In the genomic region with DNA sequence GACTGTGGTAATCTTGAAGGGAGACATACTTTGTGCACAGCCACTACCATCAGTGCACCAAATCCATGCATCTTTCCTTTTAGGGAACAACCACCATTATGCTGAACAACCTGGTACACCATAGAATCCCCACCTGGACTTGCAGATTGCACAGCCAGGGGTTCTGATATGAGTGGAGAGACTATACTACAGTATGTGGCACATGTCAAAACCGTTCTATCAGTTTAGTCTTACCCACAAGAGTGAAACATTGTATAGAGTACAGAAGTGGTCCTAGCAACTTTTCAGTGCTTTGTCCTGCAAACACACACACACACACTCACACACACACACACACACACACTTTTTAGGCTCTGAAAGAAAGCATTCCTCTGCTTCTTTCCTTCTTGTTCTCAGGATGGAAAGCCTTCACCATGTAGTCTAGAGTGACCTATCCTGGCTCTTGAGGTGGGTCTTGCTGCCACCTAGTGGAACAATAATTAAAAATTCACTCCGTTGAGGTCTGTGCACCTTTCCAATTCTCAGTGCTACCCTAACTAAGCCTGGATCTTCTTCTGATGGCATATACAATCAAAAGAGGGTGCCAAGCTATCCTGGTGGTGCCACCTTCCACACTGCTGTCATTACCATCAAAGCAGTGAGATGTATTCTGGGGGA, we compare ENCODE assay signal across 8 mouse cellular contexts. TPM values are rescaled to one million over a fixed set of nuclear protein-coding genes. Genes with fewer than 3 reads are reported as not detected.
DNase-seq lines count a peak whose midpoint lies in the region; ATAC-seq lines count a peak whose summit lies in the region.

No protein-coding gene starts in this region.

- H3K9me3 ChIP-seq in heart, embryonic 12.5 days (replicated peaks), result no peaks in the 10 kb centered on the region
- no peaks in the 10 kb centered on the region for H3K9me3 ChIP-seq in heart, embryonic 11.5 days (replicated peaks; ENCODE audit: control insufficient read depth, low read length)
- H3K9me3 ChIP-seq in intestine, embryonic 16.5 days (ENCODE audit: control insufficient read depth, low read length), result no peaks in the 10 kb centered on the region
- H3K9me3 ChIP-seq in lung, embryonic 16.5 days (ENCODE audit: control insufficient read depth, low read length), result no peaks in the 10 kb centered on the region
- H3K9me3 ChIP-seq in stomach, embryonic 14.5 days (ENCODE audit: control insufficient read depth, low read depth, low read length), result no peaks in the 10 kb centered on the region

- WGBS in heart, embryonic 12.5 days, result 49% methylated on average over 2 of the region's 2 CpGs
- WGBS in heart, embryonic 11.5 days (ENCODE audit: insufficient replicate concordance), result 39% methylated on average over 2 of the region's 2 CpGs
- 49% methylated on average over 2 of the region's 2 CpGs for WGBS in intestine, embryonic 16.5 days
- 46% methylated on average over 2 of the region's 2 CpGs for WGBS in lung, embryonic 16.5 days
- WGBS in stomach, embryonic 14.5 days, result 45% methylated on average over 2 of the region's 2 CpGs

- DNase-seq in embryo, embryonic 11 days, result peak; percentile 61
- DNase-seq in ovary, adult 18-20 months (ENCODE audit: low spot score), result no peak

- no peak overlapping the region for H3K27ac ChIP-seq in heart, embryonic 12.5 days (ENCODE audit: poor library complexity, severe bottlenecking)
- no peak overlapping the region for H3K27ac ChIP-seq in heart, embryonic 11.5 days (ENCODE audit: low read depth, low read length)
- no peak overlapping the region for H3K27ac ChIP-seq in intestine, embryonic 16.5 days (ENCODE audit: low read length)
- H3K27ac ChIP-seq in lung, embryonic 16.5 days (ENCODE audit: low read length), result no peak overlapping the region
- no peak overlapping the region for H3K27ac ChIP-seq in stomach, embryonic 14.5 days (ENCODE audit: low read length)

- ATAC-seq in heart, embryonic 12.5 days (ENCODE audit: insufficient number of reproducible peaks, low FRiP score), result peak; percentile 63; the same call in 1 of the 2 replicates
- ATAC-seq in heart, embryonic 11.5 days (replicated peaks; ENCODE audit: insufficient number of reproducible peaks, low FRiP score, low TSS enrichment), result no peak
- peak; percentile 75 for ATAC-seq in CD4-positive, CD25-positive, alpha-beta regulatory T cell, adult 4 months
- peak; percentile 83 for ATAC-seq in intestine, embryonic 16.5 days
- peak; percentile 78 for ATAC-seq in lung, embryonic 16.5 days (ENCODE audit: low read depth)
- peak; percentile 77; the same call in 1 of the 2 replicates for ATAC-seq in stomach, embryonic 14.5 days (ENCODE audit: insufficient number of reproducible peaks, insufficient read depth, low FRiP score, low read depth)

- no peaks in the 10 kb centered on the region for H3K36me3 ChIP-seq in heart, embryonic 12.5 days
- H3K36me3 ChIP-seq in heart, embryonic 11.5 days (ENCODE audit: control insufficient read depth, insufficient read depth, low read length), result no peaks in the 10 kb centered on the region
- H3K36me3 ChIP-seq in intestine, embryonic 16.5 days (ENCODE audit: control insufficient read depth, insufficient read depth, low read length), result no peaks in the 10 kb centered on the region
- no peaks in the 10 kb centered on the region for H3K36me3 ChIP-seq in lung, embryonic 16.5 days (ENCODE audit: control insufficient read depth, insufficient read depth, low read length)
- H3K36me3 ChIP-seq in stomach, embryonic 14.5 days (ENCODE audit: control insufficient read depth, insufficient read depth, low read length), result no peaks in the 10 kb centered on the region

- H3K4me1 ChIP-seq in heart, embryonic 12.5 days (replicated peaks), result peaks cover 8% of the 10 kb centered on the region; the same call in 1 of the 2 replicates
- H3K4me1 ChIP-seq in heart, embryonic 11.5 days (ENCODE audit: control insufficient read depth, insufficient read depth, low read length), result 0 out of 2 replicates have a peak, but pooled peaks cover 2% of the 10 kb centered on the region
- peaks cover 7% of the 10 kb centered on the region for H3K4me1 ChIP-seq in intestine, embryonic 16.5 days (ENCODE audit: control insufficient read depth, insufficient read depth, low read length)
- peaks cover 9% of the 10 kb centered on the region for H3K4me1 ChIP-seq in lung, embryonic 16.5 days (replicated peaks; ENCODE audit: control insufficient read depth, insufficient read depth, low read length)
- H3K4me1 ChIP-seq in stomach, embryonic 14.5 days (ENCODE audit: control insufficient read depth, insufficient read depth, low read length), result peaks cover 8% of the 10 kb centered on the region

- no peak overlapping the region for H3K9ac ChIP-seq in heart, embryonic 12.5 days
- no peak overlapping the region for H3K9ac ChIP-seq in heart, embryonic 11.5 days (ENCODE audit: low read depth, low read length)
- no peak overlapping the region for H3K9ac ChIP-seq in intestine, embryonic 16.5 days (ENCODE audit: low read depth, low read length)
- H3K9ac ChIP-seq in lung, embryonic 16.5 days (ENCODE audit: low read length), result no peak overlapping the region
- no peak overlapping the region for H3K9ac ChIP-seq in stomach, embryonic 14.5 days (replicated peaks; ENCODE audit: low read depth, low read length)

- H3K27me3 ChIP-seq in heart, embryonic 12.5 days (replicated peaks), result no peaks in the 10 kb centered on the region
- no peaks in the 10 kb centered on the region for H3K27me3 ChIP-seq in heart, embryonic 11.5 days (ENCODE audit: control insufficient read depth, insufficient read depth, low read length)
- no peaks in the 10 kb centered on the region for H3K27me3 ChIP-seq in intestine, embryonic 16.5 days (replicated peaks; ENCODE audit: control insufficient read depth, insufficient read depth, low read length)
- H3K27me3 ChIP-seq in lung, embryonic 16.5 days (ENCODE audit: control insufficient read depth, insufficient read depth, low read depth, low read length), result no peaks in the 10 kb centered on the region
- H3K27me3 ChIP-seq in stomach, embryonic 14.5 days (ENCODE audit: control insufficient read depth, insufficient read depth, low read length), result no peaks in the 10 kb centered on the region

- no peak overlapping the region for H3K4me3 ChIP-seq in heart, embryonic 12.5 days
- no peak overlapping the region for H3K4me3 ChIP-seq in heart, embryonic 11.5 days (ENCODE audit: low read depth, low read length)
- no peak overlapping the region for H3K4me3 ChIP-seq in intestine, embryonic 16.5 days (ENCODE audit: low read length)
- no peak overlapping the region for H3K4me3 ChIP-seq in lung, embryonic 16.5 days (ENCODE audit: low read length)
- H3K4me3 ChIP-seq in stomach, embryonic 14.5 days (ENCODE audit: low read depth, low read length), result no peak overlapping the region

- H3K4me2 ChIP-seq in heart, embryonic 12.5 days, result no peak overlapping the region
- H3K4me2 ChIP-seq in heart, embryonic 11.5 days, result no peak overlapping the region
- no peak overlapping the region for H3K4me2 ChIP-seq in intestine, embryonic 16.5 days (ENCODE audit: low read depth, low read length)
- H3K4me2 ChIP-seq in lung, embryonic 16.5 days (ENCODE audit: low read depth, low read length), result no peak overlapping the region
- H3K4me2 ChIP-seq in stomach, embryonic 14.5 days (replicated peaks; ENCODE audit: low read depth, low read length), result no peak overlapping the region

RNA-seq across cellular contexts. Expression of a gene that starts 5.5 kb away (rescaled TPM):
- not detected in 2 replicates for polyA plus RNA-seq in heart, embryonic 12.5 days (2016; fragmentation: Nextera tagmentation; extraction: Ambion mirVana)
- polyA plus RNA-seq in heart, embryonic 11.5 days (2014; fragmentation: Nextera tagmentation; extraction: Ambion mirVana), result not detected in 2 replicates
- polyA plus RNA-seq in CD4-positive, CD25-positive, alpha-beta regulatory T cell, adult 4 months (2017; shearing (Covaris generic)), result not detected
- polyA plus RNA-seq in intestine, embryonic 16.5 days (2015; fragmentation: Nextera tagmentation; extraction: Ambion mirVana), result 0.11 TPM in 1 of 2 replicates, not detected in the other
- 0.09 TPM in 1 of 2 replicates, not detected in the other for polyA plus RNA-seq in lung, embryonic 16.5 days (2015; fragmentation: Nextera tagmentation; extraction: Ambion mirVana)
- polyA plus RNA-seq in stomach, embryonic 14.5 days (2014; fragmentation: Nextera tagmentation; extraction: Ambion mirVana), result not detected in 2 replicates

RNA-seq across cellular contexts. Expression of a gene that starts 10.9 kb away (rescaled TPM):
- polyA plus RNA-seq in heart, embryonic 12.5 days (2016; fragmentation: Nextera tagmentation; extraction: Ambion mirVana), result 0.42 and 0.46 TPM in 2 replicates
- 0.26 and 0.35 TPM in 2 replicates for polyA plus RNA-seq in heart, embryonic 11.5 days (2014; fragmentation: Nextera tagmentation; extraction: Ambion mirVana)
- polyA plus RNA-seq in CD4-positive, CD25-positive, alpha-beta regulatory T cell, adult 4 months (2017; shearing (Covaris generic)), result under 1 TPM in 1 of 2 experiments, not detected in 1; 0.16 TPM
- polyA plus RNA-seq in intestine, embryonic 16.5 days (2015; fragmentation: Nextera tagmentation; extraction: Ambion mirVana), result 0.06 TPM in 1 of 2 replicates, not detected in the other
- polyA plus RNA-seq in lung, embryonic 16.5 days (2015; fragmentation: Nextera tagmentation; extraction: Ambion mirVana), result 0.11 and 0.15 TPM in 2 replicates
- polyA plus RNA-seq in stomach, embryonic 14.5 days (2014; fragmentation: Nextera tagmentation; extraction: Ambion mirVana), result not detected in 2 replicates

RNA-seq across cellular contexts. Expression of a gene that starts 15.1 kb away (rescaled TPM):
- polyA plus RNA-seq in heart, embryonic 12.5 days (2016; fragmentation: Nextera tagmentation; extraction: Ambion mirVana), result 44.3 and 44.4 TPM in 2 replicates
- polyA plus RNA-seq in heart, embryonic 11.5 days (2014; fragmentation: Nextera tagmentation; extraction: Ambion mirVana), result 12.5 and 15.4 TPM in 2 replicates
- 10 to 100 TPM in 1 of 2 experiments, 1 to 10 TPM in 1; 6.9 to 13.7 TPM for polyA plus RNA-seq in CD4-positive, CD25-positive, alpha-beta regulatory T cell, adult 4 months (2017; shearing (Covaris generic))
- polyA plus RNA-seq in intestine, embryonic 16.5 days (2015; fragmentation: Nextera tagmentation; extraction: Ambion mirVana), result 37.9 and 38.7 TPM in 2 replicates
- polyA plus RNA-seq in lung, embryonic 16.5 days (2015; fragmentation: Nextera tagmentation; extraction: Ambion mirVana), result 48.0 and 48.3 TPM in 2 replicates
- polyA plus RNA-seq in stomach, embryonic 14.5 days (2014; fragmentation: Nextera tagmentation; extraction: Ambion mirVana), result 13.2 and 15.6 TPM in 2 replicates

RNA-seq across cellular contexts. Expression of a gene that starts 59.8 kb away (rescaled TPM):
- not detected in 2 replicates for polyA plus RNA-seq in heart, embryonic 12.5 days (2016; fragmentation: Nextera tagmentation; extraction: Ambion mirVana)
- polyA plus RNA-seq in heart, embryonic 11.5 days (2014; fragmentation: Nextera tagmentation; extraction: Ambion mirVana), result not detected in 2 replicates
- polyA plus RNA-seq in CD4-positive, CD25-positive, alpha-beta regulatory T cell, adult 4 months (2017; shearing (Covaris generic)), result under 1 TPM in 1 of 2 experiments, not detected in 1; 0.35 TPM
- not detected in 2 replicates for polyA plus RNA-seq in intestine, embryonic 16.5 days (2015; fragmentation: Nextera tagmentation; extraction: Ambion mirVana)
- not detected in 2 replicates for polyA plus RNA-seq in lung, embryonic 16.5 days (2015; fragmentation: Nextera tagmentation; extraction: Ambion mirVana)
- not detected in 2 replicates for polyA plus RNA-seq in stomach, embryonic 14.5 days (2014; fragmentation: Nextera tagmentation; extraction: Ambion mirVana)
